Mouse (Mus musculus): ENCODE data around the gene Ddx58. TPM values are rescaled to one million over a fixed set of nuclear protein-coding genes. Genes with fewer than 3 reads are reported as not detected.

The Ddx58 gene
- polyA plus RNA-seq, 1 experiment from 2014 or later = 3.2 TPM

Other genes with a start within 250 kb of the Ddx58 start
- 51.8 and 53.0 TPM in 2 replicates for gene Aco1, start 96.7 kb downstream of the Ddx58 start, polyA plus RNA-seq (2015; fragmentation: Nextera tagmentation; extraction: Ambion mirVana)
- gene Smim27, start 29.8 kb upstream of the Ddx58 start, polyA plus RNA-seq (2015; fragmentation: Nextera tagmentation; extraction: Ambion mirVana) = 16.9 and 17.9 TPM in 2 replicates
- 40.7 and 41.5 TPM in 2 replicates for gene Topors, start 30.0 kb upstream of the Ddx58 start, polyA plus RNA-seq (2015; fragmentation: Nextera tagmentation; extraction: Ambion mirVana)
- gene Ndufb6, start 39.6 kb upstream of the Ddx58 start, polyA plus RNA-seq (2015; fragmentation: Nextera tagmentation; extraction: Ambion mirVana) = 286 and 305 TPM in 2 replicates
- gene Tmem215, start 232.4 kb upstream of the Ddx58 start, polyA plus RNA-seq (2015; fragmentation: Nextera tagmentation; extraction: Ambion mirVana) = 0.56 and 0.74 TPM in 2 replicates

All from forebrain, embryonic 15.5 days (tissue).